Mouse (Mus musculus) MEL (cell line): Measurements from ENCODE around the gene Irgm2.

ENCODE experiments used
- CTCF ChIP-seq, 3 experiments: IDR thresholded peaks in 2 of 3; conservative IDR thresholded peaks in 1 of 3; 2 replicates each; pipeline ENCODE4 v1.5.1; 2011 to 2012; ENCODE audit warnings: low read length in 3 of 3, low read depth in 2 of 3, mild to moderate bottlenecking in 2 of 3, improper control_type of control experiment in 1 of 3, inconsistent platforms in 1 of 3, mixed read lengths in 1 of 3, moderate library complexity in 1 of 3; ENCODE audit not compliant: control insufficient read depth in 1 of 3, insufficient read depth in 1 of 3, poor library complexity in 1 of 3, severe bottlenecking in 1 of 3
- NRF1 ChIP-seq: IDR thresholded peaks from 2 replicates; pipeline ENCODE4 v1.6.1; 2014; ENCODE audit warnings: low read depth, mild to moderate bottlenecking, inconsistent platforms, low read length, improper control_type of control experiment, moderate library complexity; ENCODE audit not compliant: poor library complexity, insufficient read depth, severe bottlenecking
- POLR2A ChIP-seq, 2 experiments: IDR thresholded peaks; 2 replicates each; pipeline ENCODE4 v1.6.1; 2011 to 2012; ENCODE audit warnings: low read length in 2 of 2, mild to moderate bottlenecking in 2 of 2, control low read depth in 1 of 2, improper control_type of control experiment in 1 of 2, low read depth in 1 of 2, moderate library complexity in 1 of 2; ENCODE audit not compliant: control insufficient read depth in 1 of 2, insufficient read depth in 1 of 2, poor library complexity in 1 of 2
- SMC3 ChIP-seq: IDR thresholded peaks from 2 replicates; pipeline ENCODE4 v1.6.1; 2011; ENCODE audit warnings: low read depth, low read length, improper control_type of control experiment
- TAL1 ChIP-seq: IDR thresholded peaks from 2 replicates; pipeline ENCODE4 v1.6.1; 2012; ENCODE audit warnings: mild to moderate bottlenecking, inconsistent platforms, low read length, moderate library complexity, mixed read lengths
- UBTF ChIP-seq: IDR thresholded peaks from 2 replicates; pipeline ENCODE4 v1.6.1; 2012; ENCODE audit warnings: low read depth, mild to moderate bottlenecking, inconsistent platforms, low read length, improper control_type of control experiment, moderate library complexity, borderline replicate concordance; ENCODE audit not compliant: insufficient read depth

DNA sequence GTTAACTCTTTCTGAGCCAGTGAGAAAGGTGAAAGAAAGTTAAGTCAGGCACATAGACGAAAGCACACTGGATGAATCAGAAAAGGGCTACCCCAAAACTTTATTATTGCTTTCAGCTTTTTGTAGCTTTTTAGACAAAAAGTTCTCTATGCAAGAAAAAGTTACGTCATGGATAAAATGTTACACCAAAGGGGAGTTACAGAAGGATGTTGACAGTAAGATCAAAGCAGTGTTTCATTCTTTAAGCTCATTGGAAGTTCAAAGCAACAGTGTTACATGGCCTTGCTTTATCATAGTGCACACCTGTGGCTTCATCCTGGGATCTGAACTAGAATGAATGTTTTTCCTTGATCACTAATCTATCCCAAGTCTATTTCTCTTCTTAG lies 12.3 kb downstream of the Irgm2 start:
- TF ChIP-seq CTCF (IDR thresholded peaks at IDR 0.05 in 2 of 3, conservative IDR thresholded peaks at IDR 0.05 in 1 of 3; ENCODE audit: control insufficient read depth in 1 of 3, insufficient read depth in 1 of 3, low read depth in 2 of 3, low read length in 3 of 3, poor library complexity in 1 of 3, severe bottlenecking in 1 of 3), result no peak
- no peak for TF ChIP-seq SMC3
- TF ChIP-seq POLR2A (IDR thresholded peaks at IDR 0.05; ENCODE audit: control insufficient read depth in 1 of 2, insufficient read depth in 1 of 2, low read depth in 1 of 2, low read length in 2 of 2, poor library complexity in 1 of 2), result no peak
- no peak for TF ChIP-seq TAL1
- no peak for TF ChIP-seq UBTF
- no peak for TF ChIP-seq NRF1
